Mouse (Mus musculus) neural tube, embryonic 12.5 days (tissue): ENCODE results near the gene Gm10392. TPM values are rescaled to one million over a fixed set of nuclear protein-coding genes. Genes with fewer than 3 reads are reported as not detected.
A peak's percentile ranks its signal among the peaks of the same experiment; 100 is the strongest.

Experiments used
- ATAC-seq: fragments of 200-750 bp; cut with Nextera tagmentation; 2 replicates; pipeline ENCODE4 v1.8.0; 2017; ENCODE audit warnings: low read depth, mild to moderate bottlenecking, moderate TSS enrichment, moderate library complexity; ENCODE audit not compliant: low FRiP score
- H3K27ac ChIP-seq: fragments of 300-500 bp; sonication (generic); 2 replicates; pipeline ENCODE4 v1.5.1; 2016
- H3K27me3 ChIP-seq: fragments of 300-500 bp; sonication (generic); replicated peaks from 2 replicates; pipeline ENCODE4 v1.6.1; 2016; ENCODE audit warnings: mild to moderate bottlenecking
- H3K36me3 ChIP-seq: fragments of 300-500 bp; sonication (generic); 2 replicates; pipeline ENCODE4 v1.6.1; 2016; ENCODE audit warnings: mild to moderate bottlenecking
- H3K4me1 ChIP-seq: fragments of 300-500 bp; sonication (generic); 2 replicates; pipeline ENCODE4 v1.6.1; 2016
- H3K4me2 ChIP-seq: fragments of 300-500 bp; sonication (generic); replicated peaks from 2 replicates; pipeline ENCODE4 v1.6.1; 2016; ENCODE audit warnings: mild to moderate bottlenecking
- H3K4me3 ChIP-seq: fragments of 300-500 bp; sonication (generic); 2 replicates; pipeline ENCODE4 v1.5.1; 2016
- H3K9ac ChIP-seq: fragments of 300-500 bp; sonication (generic); 2 replicates; pipeline ENCODE4 v1.6.1; 2016; ENCODE audit warnings: mild to moderate bottlenecking
- H3K9me3 ChIP-seq: fragments of 300-500 bp; sonication (generic); 2 replicates; pipeline ENCODE4 v1.6.1; 2016; ENCODE audit warnings: mild to moderate bottlenecking
- WGBS: fragments of 180-500 bp; shearing (Covaris S2); methylation state at CpG from one replicate; pipeline ENCODE4 v1.1.7; 2016; 5-methylcytosine and 5-hydroxymethylcytosine counted together
- polyA plus RNA-seq: library from polyadenylated mRNA; unstranded; fragments of >200 nt; fragmentation: Nextera tagmentation; extraction: Ambion mirVana; gene quantifications from 2 replicates; pipeline ENCODE4 v1.2.1, GENCODE M21; 2016

Gene Gm10392
- polyA plus RNA-seq, 1 experiment from 2014 or later, result 0.39 TPM

DNA sequence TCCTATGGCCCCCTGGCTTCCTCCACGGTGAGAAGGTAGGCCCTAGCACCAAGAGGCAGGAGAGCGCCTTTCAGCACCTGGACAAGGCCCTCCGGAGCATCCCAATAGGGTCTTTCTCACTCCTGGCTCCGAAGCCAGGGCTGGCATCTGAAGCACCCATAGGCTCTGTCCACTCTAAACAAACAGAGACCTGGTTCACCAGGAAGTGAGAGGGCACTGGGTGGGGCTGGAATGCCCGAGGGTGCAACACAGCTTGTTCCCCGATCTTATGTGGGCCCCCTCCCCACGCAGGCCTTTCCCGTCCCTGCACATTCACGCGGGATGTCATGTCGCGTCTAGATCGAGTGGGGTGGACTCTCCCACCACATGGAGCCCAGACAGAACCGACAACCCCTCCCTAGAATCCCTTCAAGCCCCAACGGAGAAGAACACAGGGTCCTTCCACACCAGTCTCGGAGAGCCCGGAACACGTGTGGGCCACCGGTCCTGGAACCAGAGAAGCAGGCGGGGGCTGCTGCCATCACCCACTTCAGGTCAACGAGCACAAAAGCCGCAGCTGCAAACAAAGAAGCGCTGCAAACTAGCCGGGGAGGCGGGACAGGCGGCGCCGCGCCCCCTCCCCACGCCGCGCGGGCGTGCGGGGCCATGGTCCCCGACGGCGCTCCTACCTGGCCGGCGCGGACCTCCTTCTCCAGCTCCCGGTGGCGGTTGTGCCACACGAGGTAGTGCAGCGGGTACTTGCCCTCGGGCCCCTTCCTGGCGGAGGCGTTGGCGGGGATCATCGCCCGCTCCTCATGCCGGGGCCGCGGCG is 30.0 kb downstream of the Gm10392 start:
- 2% methylated on average over 53 of the region's 55 CpGs for WGBS
- peak overlapping the region; percentile 79 for H3K4me3 ChIP-seq
- H3K27me3 ChIP-seq, result no peaks in the 10 kb centered on the region
- H3K4me1 ChIP-seq, result peaks cover 72% of the 10 kb centered on the region
- H3K4me2 ChIP-seq, result peak overlapping the region; percentile 68
- no peak for ATAC-seq
- H3K36me3 ChIP-seq, result no peaks in the 10 kb centered on the region; the same call in 1 of the 2 replicates
- no peaks in the 10 kb centered on the region for H3K9me3 ChIP-seq
- H3K9ac ChIP-seq, result peak overlapping the region; percentile 93
- H3K27ac ChIP-seq, result no peak overlapping the region; the same call in 1 of the 2 replicates

DNA sequence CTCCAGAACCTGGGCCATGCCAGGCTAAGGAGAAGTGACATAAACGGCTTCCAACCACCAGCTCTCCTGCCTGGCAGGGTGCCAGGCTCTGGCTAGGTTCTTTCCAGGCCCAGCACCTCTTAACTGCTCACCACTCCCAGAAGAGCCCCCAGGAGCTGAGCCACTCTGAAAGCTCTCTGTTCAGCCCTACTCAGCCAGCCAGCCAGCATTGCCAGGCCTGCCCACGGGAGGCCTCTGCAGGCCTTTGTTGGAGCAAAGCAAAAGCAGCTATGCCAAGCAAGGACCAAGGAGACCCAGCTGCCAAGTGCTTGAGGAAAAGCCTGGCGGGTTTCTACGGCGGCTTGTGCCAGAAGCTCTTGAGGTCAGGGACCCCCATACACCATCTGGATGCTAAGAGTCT is 32.2 kb downstream of the Gm10392 start:
- 61% methylated on average over 5 of the region's 5 CpGs for whole genome bisulfite sequencing
- peak overlapping the region; percentile 45 for H3K9ac ChIP-seq
- peak overlapping the region; percentile 68 for H3K4me2 ChIP-seq

DNA sequence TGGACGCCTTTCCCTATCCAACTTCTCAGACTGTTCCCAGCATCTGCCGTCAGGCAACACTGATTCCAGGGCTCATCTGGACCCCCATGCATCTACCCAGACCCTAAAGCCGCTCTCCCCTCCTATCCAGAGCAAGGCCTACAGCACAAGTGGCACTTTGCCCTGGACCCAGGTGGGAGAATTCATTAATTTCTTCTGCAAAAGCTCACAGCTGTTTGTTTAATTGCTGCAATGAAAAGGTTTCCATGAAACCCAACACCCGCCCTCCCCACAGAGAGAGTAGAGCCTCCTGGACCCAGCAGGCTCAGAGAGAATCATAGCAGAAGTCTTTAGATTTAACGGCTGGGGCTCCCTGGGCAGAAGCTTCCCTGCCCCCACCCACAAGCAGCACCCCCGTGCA is 33.8 kb downstream of the Gm10392 start:
- no peak overlapping the region for H3K4me3 ChIP-seq
- no peak for ATAC-seq
- no peak overlapping the region for H3K9ac ChIP-seq
- H3K4me2 ChIP-seq, result peak overlapping the region; percentile 68
- H3K9me3 ChIP-seq, result no peaks in the 10 kb centered on the region
- no peaks in the 10 kb centered on the region for H3K27me3 ChIP-seq
- no peaks in the 10 kb centered on the region; the same call in 1 of the 2 replicates for H3K36me3 ChIP-seq
- H3K27ac ChIP-seq, result 0 out of 2 replicates have a peak overlapping the region, but pooled peaks have one; percentile 37
- peaks cover 62% of the 10 kb centered on the region for H3K4me1 ChIP-seq
- WGBS, result 30% methylated on average over 6 of the region's 6 CpGs

More for the DNA sequence above, 32.2 kb downstream of the Gm10392 start:
- no peaks in the 10 kb centered on the region for H3K27me3 ChIP-seq
- H3K27ac ChIP-seq, result peak overlapping the region; percentile 32
- ATAC-seq, result no peak
- no peaks in the 10 kb centered on the region for H3K9me3 ChIP-seq
- 0 out of 2 replicates have a peak overlapping the region, but pooled peaks have one; percentile 7 for H3K4me3 ChIP-seq
- H3K36me3 ChIP-seq, result no peaks in the 10 kb centered on the region; the same call in 1 of the 2 replicates
- H3K4me1 ChIP-seq, result peaks cover 72% of the 10 kb centered on the region

DNA sequence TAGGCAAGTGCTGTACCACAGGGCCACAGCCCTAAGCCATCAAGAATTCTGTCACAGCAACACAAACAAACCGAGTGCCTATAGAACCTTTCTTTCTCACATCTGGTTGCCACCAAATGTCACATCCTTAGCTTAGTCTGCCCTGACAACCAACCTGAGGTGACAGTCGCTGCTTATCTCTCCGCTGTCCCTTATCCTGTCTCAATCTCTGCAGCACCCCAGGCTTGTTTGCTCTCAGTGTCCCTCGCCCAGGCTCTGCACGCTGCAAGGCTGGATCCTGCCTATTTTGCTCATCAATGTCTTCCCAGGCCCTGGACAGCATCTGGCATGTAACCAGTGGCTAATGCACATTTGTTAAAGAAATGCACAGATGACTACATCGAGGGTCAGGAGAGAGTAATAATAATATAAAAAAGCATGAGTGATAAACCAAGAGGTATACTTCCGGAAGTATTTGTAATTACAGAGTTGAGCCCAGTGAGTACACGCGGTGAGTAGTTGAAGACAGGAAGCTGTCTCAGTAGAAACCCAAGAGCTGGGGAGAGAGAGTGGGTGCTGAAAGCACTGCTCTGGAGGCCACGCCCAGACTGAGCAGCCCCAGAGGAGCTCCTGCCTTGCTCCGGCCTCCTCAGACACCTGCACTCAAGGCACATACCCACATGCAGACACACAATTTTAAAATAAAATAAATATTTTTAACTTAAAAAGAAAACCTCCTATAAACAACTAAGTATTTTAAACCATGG is 35.3 kb downstream of the Gm10392 start:
- no peak overlapping the region for H3K4me3 ChIP-seq
- WGBS, result 73% methylated on average over 11 of the region's 11 CpGs
- ATAC-seq, result no peak
- H3K4me1 ChIP-seq, result peaks cover 56% of the 10 kb centered on the region
- no peaks in the 10 kb centered on the region for H3K27me3 ChIP-seq
- H3K9ac ChIP-seq, result no peak overlapping the region
- H3K9me3 ChIP-seq, result no peaks in the 10 kb centered on the region
- no peak overlapping the region for H3K27ac ChIP-seq
- H3K4me2 ChIP-seq, result no peak overlapping the region
- H3K36me3 ChIP-seq, result no peaks in the 10 kb centered on the region; the same call in 1 of the 2 replicates

DNA sequence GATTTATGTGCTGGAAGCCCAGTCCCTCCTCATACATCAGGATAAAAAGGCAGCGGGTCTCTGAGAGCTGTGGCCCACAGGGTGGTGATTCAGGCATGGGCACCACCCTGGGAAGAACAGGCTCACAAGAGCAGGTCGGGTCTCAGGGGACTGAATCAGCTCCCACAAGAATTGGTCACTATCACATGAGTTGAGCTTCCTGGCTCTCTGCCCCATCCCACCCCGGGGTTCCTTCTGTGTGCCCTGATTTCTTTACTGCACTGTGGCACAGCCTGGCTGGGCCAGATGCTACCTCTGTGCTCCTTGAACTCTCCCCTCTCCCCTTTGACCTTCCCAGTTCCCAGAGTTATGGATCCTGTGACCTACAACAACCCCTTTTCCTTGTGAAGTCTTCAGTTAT is 36.0 kb downstream of the Gm10392 start:
- ATAC-seq, result no peak
- no peak overlapping the region for H3K4me3 ChIP-seq
- WGBS, result 72% methylated on average over 3 of the region's 3 CpGs
- H3K36me3 ChIP-seq, result no peaks in the 10 kb centered on the region; the same call in 1 of the 2 replicates
- H3K9me3 ChIP-seq, result no peaks in the 10 kb centered on the region
- peaks cover 50% of the 10 kb centered on the region for H3K4me1 ChIP-seq
- no peak overlapping the region for H3K4me2 ChIP-seq
- no peak overlapping the region for H3K9ac ChIP-seq
- H3K27ac ChIP-seq, result no peak overlapping the region
- H3K27me3 ChIP-seq, result no peaks in the 10 kb centered on the region

DNA sequence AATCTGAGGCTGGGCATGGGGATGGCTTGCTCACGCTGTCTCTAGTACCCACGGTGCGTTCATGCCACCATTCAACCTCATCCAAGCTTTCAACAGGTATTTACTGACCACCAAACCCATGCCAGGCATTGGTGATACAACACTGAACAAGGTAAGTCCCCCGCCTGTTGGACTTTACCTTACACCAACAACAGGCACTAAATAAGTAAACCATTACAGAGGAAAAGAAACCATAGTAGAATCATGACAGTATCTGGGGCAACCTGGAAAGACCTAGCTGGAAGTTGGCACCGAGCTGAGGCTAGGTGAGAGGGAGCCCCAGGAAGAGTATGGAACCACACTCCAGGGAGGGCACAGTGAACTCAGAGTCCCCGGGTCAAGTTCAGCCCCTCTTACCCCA is 42.1 kb downstream of the Gm10392 start:
- H3K4me1 ChIP-seq, result no peaks in the 10 kb centered on the region
- H3K4me2 ChIP-seq, result no peak overlapping the region
- peaks cover 41% of the 10 kb centered on the region for H3K36me3 ChIP-seq
- no peak overlapping the region for H3K4me3 ChIP-seq
- no peaks in the 10 kb centered on the region for H3K9me3 ChIP-seq
- H3K9ac ChIP-seq, result no peak overlapping the region
- no peaks in the 10 kb centered on the region for H3K27me3 ChIP-seq
- no peak for ATAC-seq
- H3K27ac ChIP-seq, result no peak overlapping the region
- WGBS, result 90% methylated on average over 6 of the region's 6 CpGs

DNA sequence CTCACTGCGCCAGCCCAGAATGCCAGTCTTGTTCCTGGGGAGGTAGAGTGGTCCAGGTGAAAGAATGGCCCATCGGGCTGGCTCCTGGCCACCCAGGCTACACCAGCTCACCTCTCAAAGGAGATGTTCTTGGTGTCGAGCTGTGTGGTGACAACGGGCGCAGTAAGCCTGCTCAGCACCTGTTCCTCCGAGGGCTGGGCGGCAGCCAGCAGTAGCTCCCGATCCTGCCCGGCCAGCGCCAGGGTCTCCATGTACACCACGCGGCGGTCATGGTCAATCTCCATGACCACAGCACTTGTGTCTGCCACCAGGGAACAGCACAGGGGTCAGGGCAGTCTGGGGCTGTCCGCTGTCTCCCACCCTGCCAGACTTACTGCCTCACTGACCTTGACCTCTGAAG is 42.8 kb downstream of the Gm10392 start:
- no peak overlapping the region for H3K4me3 ChIP-seq
- H3K4me1 ChIP-seq, result no peaks in the 10 kb centered on the region
- no peak overlapping the region for H3K4me2 ChIP-seq
- no peaks in the 10 kb centered on the region for H3K27me3 ChIP-seq
- no peak overlapping the region for H3K27ac ChIP-seq
- 95% methylated on average over 14 of the region's 14 CpGs for WGBS
- H3K9me3 ChIP-seq, result no peaks in the 10 kb centered on the region
- H3K9ac ChIP-seq, result no peak overlapping the region
- H3K36me3 ChIP-seq, result peaks cover 47% of the 10 kb centered on the region
- ATAC-seq, result no peak

DNA sequence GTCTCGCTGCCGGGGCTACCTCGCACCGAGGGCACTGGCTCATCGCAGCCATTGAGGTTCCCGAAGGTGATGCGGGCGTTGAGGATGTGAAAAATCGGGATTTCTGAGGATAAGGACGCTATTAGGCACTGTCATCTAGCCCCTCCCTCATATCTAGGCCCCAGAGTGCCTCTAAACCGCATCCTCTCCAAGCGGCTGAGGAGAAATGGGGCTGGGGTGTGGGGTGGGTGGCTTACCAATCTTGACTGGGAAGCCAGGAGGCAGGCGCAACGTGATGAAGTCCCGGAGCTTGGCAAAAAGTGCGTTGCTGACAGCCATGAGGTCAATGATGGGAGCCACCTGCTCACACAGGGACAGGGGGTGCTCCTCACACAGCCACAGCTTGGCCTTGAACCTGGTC is 46.2 kb downstream of the Gm10392 start:
- whole genome bisulfite sequencing, result 90% methylated on average over 16 of the region's 16 CpGs
- no peak overlapping the region for H3K4me2 ChIP-seq
- no peaks in the 10 kb centered on the region for H3K9me3 ChIP-seq
- H3K27me3 ChIP-seq, result peaks cover 12% of the 10 kb centered on the region; the same call in 1 of the 2 replicates
- no peak overlapping the region for H3K9ac ChIP-seq
- no peak overlapping the region for H3K27ac ChIP-seq
- ATAC-seq, result no peak
- peaks cover 2% of the 10 kb centered on the region; the same call in 1 of the 2 replicates for H3K4me1 ChIP-seq
- H3K4me3 ChIP-seq, result no peak overlapping the region
- peaks cover 56% of the 10 kb centered on the region for H3K36me3 ChIP-seq

DNA sequence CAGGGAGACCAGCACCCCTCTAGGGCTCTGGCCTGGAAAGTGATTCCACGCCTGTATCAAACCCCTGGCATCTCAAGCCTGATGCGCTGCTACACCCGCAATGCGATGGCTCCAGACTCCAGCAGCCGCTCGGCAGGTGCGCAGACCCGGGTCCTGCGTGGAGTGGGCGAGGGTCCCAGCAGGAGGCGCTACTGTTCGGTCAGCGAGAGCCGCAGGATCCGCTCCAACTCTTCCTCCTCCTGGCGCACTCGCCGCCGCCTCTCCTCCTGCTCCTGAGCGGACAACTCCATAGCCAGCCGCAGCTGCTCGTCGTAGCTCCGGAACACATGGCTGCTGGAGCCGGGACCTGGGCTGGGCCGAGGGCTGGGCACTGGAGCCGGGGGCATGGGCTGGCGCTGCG is 47.6 kb downstream of the Gm10392 start:
- Histone ChIP-seq H3K4me3 (no peak overlapping the region), H3K9ac (no peak overlapping the region), H3K36me3 (peaks cover 47% of the 10 kb centered on the region), H3K27me3 (peaks cover 26% of the 10 kb centered on the region), H3K9me3 (no peaks in the 10 kb centered on the region), H3K4me2 (no peak overlapping the region), H3K27ac (no peak overlapping the region), H3K4me1 (peaks cover 12% of the 10 kb centered on the region)
- ATAC-seq, result no peak
- 71% methylated on average over 29 of the region's 29 CpGs for WGBS

DNA sequence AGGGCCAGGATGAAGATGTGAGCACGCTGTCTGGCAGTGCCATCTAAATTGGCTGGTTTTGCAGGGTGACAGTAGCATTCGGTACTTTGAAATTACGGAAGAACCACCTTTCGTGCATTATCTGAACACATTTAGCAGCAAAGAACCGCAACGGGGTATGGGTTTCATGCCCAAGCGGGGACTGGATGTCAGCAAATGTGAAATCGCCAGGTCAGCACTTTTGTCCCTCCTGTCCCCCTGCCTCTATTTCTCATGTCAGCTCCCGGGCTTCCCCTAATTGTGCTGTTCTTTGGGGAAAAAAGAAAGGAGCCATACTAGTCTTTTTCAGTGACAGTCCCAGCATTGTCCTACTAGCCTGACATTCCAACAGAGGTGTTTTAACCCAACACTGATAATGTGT is 50.6 kb downstream of the Gm10392 start:
- no peaks in the 10 kb centered on the region for H3K9me3 ChIP-seq
- H3K36me3 ChIP-seq, result peaks cover 30% of the 10 kb centered on the region
- H3K27me3 ChIP-seq, result peaks cover 45% of the 10 kb centered on the region
- WGBS, result 84% methylated on average over 9 of the region's 9 CpGs
- no peak overlapping the region for H3K9ac ChIP-seq
- ATAC-seq, result no peak
- H3K4me1 ChIP-seq, result peaks cover 12% of the 10 kb centered on the region
- H3K4me3 ChIP-seq, result no peak overlapping the region
- H3K4me2 ChIP-seq, result no peak overlapping the region
- no peak overlapping the region for H3K27ac ChIP-seq

DNA sequence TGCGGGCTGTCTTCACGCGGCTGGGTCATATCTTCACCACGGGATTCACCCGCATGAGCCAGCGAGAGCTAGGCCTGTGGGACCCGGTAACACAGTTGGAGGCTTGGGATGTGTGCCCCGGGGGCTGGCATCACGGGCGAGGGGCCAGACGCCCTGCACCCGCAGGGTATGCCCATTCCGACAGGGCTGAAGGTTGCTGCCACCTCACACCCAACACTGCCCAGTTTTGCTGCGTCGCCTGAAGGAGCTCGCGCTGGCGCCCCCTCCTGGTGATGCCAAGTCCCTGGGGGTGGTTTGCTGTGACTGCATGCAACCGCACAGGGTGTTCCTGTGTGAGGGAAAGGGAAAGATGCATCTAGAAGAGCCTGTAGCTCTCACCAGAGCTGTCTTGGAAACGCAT is 51.2 kb downstream of the Gm10392 start:
- WGBS, result 16% methylated on average over 20 of the region's 20 CpGs

DNA sequence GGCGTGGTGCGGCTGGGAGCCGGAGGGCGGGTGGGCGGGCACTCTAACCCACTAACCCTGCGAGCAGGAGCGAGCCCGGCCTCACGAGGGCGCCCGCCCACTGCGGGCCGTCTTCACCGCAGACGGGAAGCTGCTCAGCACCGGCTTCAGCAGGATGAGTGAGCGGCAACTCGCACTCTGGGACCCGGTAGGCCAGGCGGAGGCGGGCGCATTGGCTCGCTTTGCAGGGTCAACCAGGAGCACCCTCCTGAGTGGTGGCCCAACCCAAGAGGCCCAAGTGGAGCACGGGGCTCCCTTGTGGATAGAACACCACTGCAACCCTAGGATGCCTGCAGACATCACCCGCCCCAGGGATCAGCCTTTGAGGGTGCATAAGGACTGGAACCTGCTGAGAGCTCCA is 51.8 kb downstream of the Gm10392 start:
- peak overlapping the region; percentile 20 for H3K4me2 ChIP-seq
- no peak overlapping the region for H3K27ac ChIP-seq
- peaks cover 18% of the 10 kb centered on the region for H3K36me3 ChIP-seq
- 3% methylated on average over 25 of the region's 25 CpGs for WGBS
- H3K4me1 ChIP-seq, result peaks cover 19% of the 10 kb centered on the region
- ATAC-seq, result peak; percentile 17; the same call in 1 of the 2 replicates
- H3K9me3 ChIP-seq, result no peaks in the 10 kb centered on the region
- H3K9ac ChIP-seq, result no peak overlapping the region
- peaks cover 57% of the 10 kb centered on the region for H3K27me3 ChIP-seq
- no peak overlapping the region for H3K4me3 ChIP-seq

More for the DNA sequence above, 51.2 kb downstream of the Gm10392 start:
- Histone ChIP-seq H3K36me3 (peaks cover 24% of the 10 kb centered on the region), H3K27ac (no peak overlapping the region), H3K4me2 (peak overlapping the region; percentile 20), H3K27me3 (peaks cover 51% of the 10 kb centered on the region), H3K4me3 (no peak overlapping the region), H3K9ac (no peak overlapping the region), H3K4me1 (peaks cover 13% of the 10 kb centered on the region), H3K9me3 (no peaks in the 10 kb centered on the region)
- no peak for ATAC-seq
